Mouse (Mus musculus) urinary bladder, adult 18-20 months (tissue): ENCODE measurements around the gene Tns4.

Source experiments
- DNase-seq, 2 experiments: peaks; one replicate each; pipeline ENCODE4 v3.0.0; 2022; ENCODE audit warnings: low spot score in 2 of 2, mixed read lengths in 2 of 2

Gene Tns4

GRCm38 (mm10) chr11:99093740-99094139 is 4.6 kb upstream of the Tns4 start:
- no peak for DNase-seq

DNA sequence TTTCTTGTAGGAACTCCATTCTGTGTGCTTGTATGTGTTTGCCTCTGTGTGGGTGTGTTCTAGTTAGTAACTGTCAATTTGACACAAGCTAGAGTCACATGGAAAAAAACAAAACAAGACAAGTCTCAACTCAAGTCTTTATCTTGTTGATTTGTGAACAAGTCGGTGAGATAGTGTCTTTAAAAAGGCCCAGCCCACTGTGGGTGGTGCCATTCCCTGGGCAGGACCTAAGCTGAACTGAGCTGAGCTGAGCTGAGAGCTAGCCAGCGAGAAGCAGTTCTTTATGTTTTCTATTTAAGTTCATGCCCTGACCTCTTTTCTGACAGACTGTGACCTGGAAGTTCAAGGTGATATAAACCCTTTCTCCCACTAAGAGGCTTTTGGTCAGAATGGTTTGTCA is 2.6 kb upstream of the Tns4 start:
- peak in 1 of 2 experiments; percentile 43 for DNase-seq

GRCm38 (mm10) chr11:99090391-99090790 is 1.3 kb upstream of the Tns4 start:
- DNase-seq, result no peak

DNA sequence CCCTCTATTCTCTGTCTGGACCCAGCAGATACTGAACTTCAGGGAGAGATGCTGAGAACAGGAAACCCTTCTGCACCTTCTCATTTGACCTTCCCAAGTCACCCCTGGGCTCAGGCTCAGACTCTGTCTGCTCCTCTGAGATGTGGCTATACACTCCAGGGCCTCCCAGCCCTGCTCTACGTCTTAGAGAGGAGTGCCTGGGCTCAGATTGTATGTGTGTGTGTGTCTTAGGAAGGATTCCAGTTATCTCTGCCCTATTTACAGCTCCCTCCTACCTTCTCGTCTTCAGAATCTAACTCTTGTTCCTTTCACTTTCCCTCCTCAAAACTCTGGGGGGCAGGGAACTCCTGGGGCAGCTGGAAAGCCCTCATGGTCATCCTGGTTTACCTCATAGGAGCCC is 620 bp downstream of the Tns4 start:
- no peak for DNase-seq

GRCm38 (mm10) chr11:99084366-99084765 is 4.7 kb downstream of the Tns4 start:
- DNase-seq, result peak in 1 of 2 experiments; percentile 57

GRCm38 (mm10) chr11:99083516-99083915 is 5.6 kb downstream of the Tns4 start:
- no peak for DNase-seq

DNA sequence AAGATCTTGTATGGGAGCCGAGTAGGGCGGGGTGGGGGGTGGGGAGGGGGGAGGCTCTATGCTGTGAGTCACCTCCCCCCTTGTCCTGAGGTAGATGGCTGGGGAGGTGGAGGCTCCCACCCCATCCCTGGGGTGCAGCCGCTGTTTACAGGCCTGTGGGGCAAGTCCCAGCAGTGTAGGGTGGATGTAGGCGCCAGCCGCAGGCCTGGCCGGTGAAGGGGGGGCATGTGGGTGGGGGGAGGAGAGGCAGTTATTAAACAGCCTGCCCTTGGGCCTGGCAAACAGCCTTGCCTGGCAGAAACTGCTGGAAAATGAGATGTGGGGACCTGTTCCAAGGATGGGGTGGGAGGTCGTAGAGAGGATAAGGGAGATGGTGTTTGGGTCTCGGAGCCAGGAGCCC is 7.0 kb downstream of the Tns4 start:
- DNase-seq, result peak in 1 of 2 experiments; percentile 72

GRCm38 (mm10) chr11:99081566-99081965 is 7.5 kb downstream of the Tns4 start:
- DNase-seq, result no peak

DNA sequence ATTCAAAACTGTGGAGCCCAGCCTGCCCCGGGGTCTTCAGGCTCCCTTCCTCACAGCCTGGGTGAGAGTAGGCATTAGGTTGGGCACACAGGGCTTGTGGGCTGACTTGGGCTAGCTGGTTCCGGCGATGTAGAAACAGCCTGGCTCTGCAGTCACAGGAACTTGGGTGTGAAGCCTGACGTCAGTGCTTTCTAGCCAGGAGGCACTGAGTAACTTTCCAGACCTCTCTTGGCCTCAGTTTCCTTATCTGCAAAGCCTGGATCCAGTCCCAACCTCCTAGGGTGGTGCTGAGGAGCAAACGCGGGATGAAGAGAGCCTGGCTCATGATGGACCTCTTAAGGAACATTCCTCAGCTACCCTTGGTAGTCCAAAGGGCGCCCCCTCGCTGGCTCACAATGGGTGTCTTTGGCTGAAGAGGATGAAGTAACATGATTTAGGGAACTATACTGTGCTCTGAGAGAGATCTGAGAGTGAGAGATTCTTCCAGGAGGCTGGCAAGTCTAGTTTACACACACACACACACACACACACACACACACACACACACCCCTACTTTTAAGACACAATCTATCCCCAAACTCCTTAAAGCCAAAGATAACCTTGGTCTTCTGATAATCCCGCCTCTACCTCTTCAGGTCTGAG is 8.1 kb downstream of the Tns4 start:
- no peak for DNase-seq

GRCm38 (mm10) chr11:99077869-99078268 is 11.2 kb downstream of the Tns4 start:
- DNase-seq, result no peak

- no peak for DNase-seq
Measured at GRCm38 (mm10) chr11:99076744-99077319, 12.3 kb downstream of the Tns4 start.

DNA sequence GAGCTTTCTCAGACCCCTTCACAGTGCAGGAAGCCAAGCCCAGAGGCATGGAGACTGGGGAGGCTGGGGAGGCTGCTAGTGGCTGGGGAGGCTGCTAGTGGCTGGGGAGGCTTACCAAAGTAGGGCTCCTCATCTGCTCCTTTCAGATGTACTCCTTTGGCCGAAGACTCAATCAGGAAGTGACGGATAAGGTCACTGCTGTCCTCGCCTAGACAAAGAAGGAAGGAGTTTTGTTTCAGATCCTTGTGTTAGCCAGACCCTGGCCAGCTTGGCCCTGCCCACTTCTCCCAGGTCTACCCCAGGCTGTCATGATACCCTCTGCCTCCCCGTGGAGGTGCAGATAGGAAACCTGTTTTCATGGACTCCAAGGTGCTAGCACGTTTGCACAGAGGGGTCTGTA is 15.3 kb downstream of the Tns4 start:
- DNase-seq, result no peak

DNA sequence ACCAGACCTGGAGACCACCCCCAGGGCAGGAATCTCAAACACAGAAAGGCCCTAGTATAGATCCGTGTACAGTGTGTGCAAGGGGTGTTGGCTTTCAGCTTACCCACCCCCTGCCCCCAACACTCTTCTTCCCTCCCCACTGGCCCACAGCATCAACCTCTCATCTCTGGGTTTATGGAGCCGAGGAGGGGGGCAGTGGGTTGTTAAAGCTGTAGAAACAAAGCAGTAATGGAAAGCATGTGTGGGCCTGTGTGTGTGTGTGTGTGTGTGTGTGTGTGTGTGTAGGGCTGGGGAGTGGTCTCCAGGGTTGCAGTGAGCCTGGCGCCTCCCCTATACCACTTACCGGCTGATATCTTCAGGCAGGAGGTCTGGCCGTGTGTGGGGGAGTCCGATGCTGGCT is 17.2 kb downstream of the Tns4 start:
- no peak for DNase-seq

GRCm38 (mm10) chr11:99068455-99068854 is 20.7 kb downstream of the Tns4 start:
- DNase-seq, result no peak

GRCm38 (mm10) chr11:99067591-99067990 is 21.5 kb downstream of the Tns4 start:
- DNase-seq, result no peak

- peak in 1 of 2 experiments; percentile 77 for DNase-seq
Measured at GRCm38 (mm10) chr11:99065979-99066378, 23.1 kb downstream of the Tns4 start.

- DNase-seq, result no peak
Measured at GRCm38 (mm10) chr11:99065353-99065752, 23.8 kb downstream of the Tns4 start.

- DNase-seq, result no peak
Measured at GRCm38 (mm10) chr11:99063406-99064131, 25.5 kb downstream of the Tns4 start.

DNA sequence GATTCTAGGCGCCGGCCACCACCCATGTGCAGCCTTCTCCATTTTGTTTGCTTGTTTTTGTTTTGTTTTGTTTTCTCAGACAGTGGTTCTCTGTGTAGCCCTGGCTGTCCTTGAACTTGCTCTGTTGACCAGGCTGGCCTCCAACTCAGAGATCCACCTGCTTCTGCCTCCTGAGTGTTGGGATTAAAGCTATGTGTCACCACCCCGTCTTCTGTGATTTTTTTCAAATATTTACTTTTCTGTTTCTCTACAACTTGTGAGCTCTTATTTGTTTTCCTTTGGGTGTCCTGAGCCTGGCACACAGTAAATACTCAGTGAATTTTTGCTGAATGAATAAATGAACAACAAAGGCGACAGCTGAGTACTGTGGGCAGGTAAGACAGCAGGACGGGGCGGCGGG is 26.4 kb downstream of the Tns4 start:
- DNase-seq, result no peak

GRCm38 (mm10) chr11:99060435-99060834 is 28.7 kb downstream of the Tns4 start:
- DNase-seq, result no peak

GRCm38 (mm10) chr11:99055571-99056452 is 33.3 kb downstream of the Tns4 start:
- no peak for DNase-seq

GRCm38 (mm10) chr11:99055143-99055542 is 34.0 kb downstream of the Tns4 start:
- DNase-seq, result no peak
